Mouse (Mus musculus) kidney, embryonic 14.5 days (tissue): ENCODE measurements around the gene Scaf4. TPM values are rescaled to one million over a fixed set of nuclear protein-coding genes. Genes with fewer than 3 reads are reported as not detected.
"Not testable (repeated sequence)": the region's sequence is repeated elsewhere in the genome, so short reads cannot be mapped to it uniquely, and the experiment has no call there.

ENCODE experiments used
- ATAC-seq: fragments of 200-750 bp; cut with Nextera tagmentation; 2 replicates; pipeline ENCODE4 v1.8.0; 2017; ENCODE audit warnings: moderate number of reproducible peaks, mild to moderate bottlenecking, moderate TSS enrichment, moderate library complexity; ENCODE audit not compliant: low FRiP score, low TSS enrichment
- H3K27ac ChIP-seq: fragments of 300-500 bp; sonication (generic); 2 replicates; pipeline ENCODE4 v1.5.1; 2014; ENCODE audit warnings: low read depth, mild to moderate bottlenecking, low read length, moderate library complexity, mixed read lengths
- H3K27me3 ChIP-seq: fragments of 300-500 bp; sonication (generic); 2 replicates; pipeline ENCODE4 v1.6.1; 2014; ENCODE audit warnings: mild to moderate bottlenecking, low read length; ENCODE audit not compliant: control insufficient read depth, insufficient read depth
- H3K36me3 ChIP-seq: fragments of 300-500 bp; sonication (generic); 2 replicates; pipeline ENCODE4 v1.6.1; 2014; ENCODE audit warnings: low read length, mixed read lengths; ENCODE audit not compliant: control insufficient read depth, insufficient read depth
- H3K4me1 ChIP-seq: fragments of 300-500 bp; sonication (generic); 2 replicates; pipeline ENCODE4 v1.6.1; 2014; ENCODE audit warnings: low read length, mixed read lengths; ENCODE audit not compliant: control insufficient read depth, insufficient read depth
- H3K4me2 ChIP-seq: fragments of 300-500 bp; sonication (generic); replicated peaks from 2 replicates; pipeline ENCODE4 v1.6.1; 2014; ENCODE audit warnings: low read depth, mild to moderate bottlenecking, low read length
- H3K4me3 ChIP-seq: fragments of 300-500 bp; sonication (generic); 2 replicates; pipeline ENCODE4 v1.5.1; 2014; ENCODE audit warnings: mild to moderate bottlenecking, low read length
- H3K9ac ChIP-seq: fragments of 300-500 bp; sonication (generic); 2 replicates; pipeline ENCODE4 v1.6.1; 2014; ENCODE audit warnings: low read depth, mild to moderate bottlenecking, low read length, moderate library complexity
- H3K9me3 ChIP-seq: fragments of 300-500 bp; sonication (generic); 2 replicates; pipeline ENCODE4 v1.6.1; 2016; ENCODE audit warnings: low read length; ENCODE audit not compliant: control insufficient read depth
- WGBS: fragments of 180-500 bp; shearing (Covaris S2); extraction: QIAGEN DNeasy Blood & Tissue Kit; methylation state at CpG from one replicate; pipeline ENCODE4 v1.1.7; 2014; 5-methylcytosine and 5-hydroxymethylcytosine counted together
- polyA plus RNA-seq: library from polyadenylated mRNA; unstranded; fragments of >200 nt; fragmentation: Nextera tagmentation; extraction: Ambion mirVana; gene quantifications from 2 replicates; pipeline ENCODE4 v1.2.1, GENCODE M21; 2014

Gene Scaf4
- polyA plus RNA-seq, 1 experiment from 2014 or later: 37.0 TPM

DNA sequence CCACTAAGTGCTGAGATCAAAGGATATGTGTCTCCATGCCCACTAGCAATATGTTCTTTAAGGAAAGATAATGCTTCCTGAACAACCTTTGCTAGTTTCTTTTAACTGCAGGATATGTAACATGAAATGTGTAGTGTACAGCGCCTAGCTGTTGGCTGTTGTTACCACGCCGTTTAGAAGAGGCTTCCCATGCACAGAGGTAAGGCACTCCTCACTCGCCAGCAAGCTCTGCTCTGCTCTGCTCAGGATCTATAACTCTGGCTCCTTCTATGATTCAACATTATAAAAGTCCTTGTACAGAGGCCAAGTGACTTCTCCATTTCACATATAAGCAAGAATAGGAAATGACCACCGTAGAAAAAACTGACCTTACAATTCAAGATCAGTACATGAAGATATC is 24.7 kb downstream of the Scaf4 start:
- no peaks in the 10 kb centered on the region for H3K4me1 ChIP-seq
- no peak overlapping the region for H3K9ac ChIP-seq
- no peaks in the 10 kb centered on the region for H3K27me3 ChIP-seq
- no peak overlapping the region for H3K27ac ChIP-seq
- no peak overlapping the region for H3K4me3 ChIP-seq
- no peak for ATAC-seq
- no peaks in the 10 kb centered on the region for H3K9me3 ChIP-seq
- H3K36me3 ChIP-seq: peaks cover 59% of the 10 kb centered on the region
- H3K4me2 ChIP-seq: no peak overlapping the region
- WGBS: 93% methylated on average over 5 of the region's 5 CpGs

DNA sequence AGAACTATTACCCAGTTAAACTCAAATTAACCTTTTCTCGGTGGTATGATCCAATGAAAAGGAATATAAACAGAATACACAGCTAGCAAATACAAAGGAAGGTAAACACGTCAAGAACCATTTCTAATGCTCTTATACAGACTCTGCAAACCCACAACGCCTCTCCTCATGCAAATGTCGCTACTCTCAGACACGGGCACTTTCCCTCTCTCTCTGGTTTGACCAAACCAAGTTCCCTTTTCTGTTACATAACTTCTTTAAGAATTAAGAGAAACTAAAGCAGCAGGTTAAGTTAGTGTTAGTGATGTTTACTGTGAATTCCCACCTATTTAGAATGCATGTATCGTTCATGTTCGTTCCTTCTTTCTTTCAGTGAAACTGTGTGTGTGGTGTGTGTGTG is 25.4 kb downstream of the Scaf4 start:
- no peaks in the 10 kb centered on the region for H3K4me1 ChIP-seq
- no peaks in the 10 kb centered on the region for H3K27me3 ChIP-seq
- peaks cover 65% of the 10 kb centered on the region for H3K36me3 ChIP-seq
- H3K9me3 ChIP-seq: no peaks in the 10 kb centered on the region
- H3K4me3 ChIP-seq: no peak overlapping the region
- H3K9ac ChIP-seq: no peak overlapping the region
- no peak overlapping the region for H3K4me2 ChIP-seq
- H3K27ac ChIP-seq: no peak overlapping the region
- ATAC-seq: no peak
- 92% methylated on average over 7 of the region's 7 CpGs for WGBS

DNA sequence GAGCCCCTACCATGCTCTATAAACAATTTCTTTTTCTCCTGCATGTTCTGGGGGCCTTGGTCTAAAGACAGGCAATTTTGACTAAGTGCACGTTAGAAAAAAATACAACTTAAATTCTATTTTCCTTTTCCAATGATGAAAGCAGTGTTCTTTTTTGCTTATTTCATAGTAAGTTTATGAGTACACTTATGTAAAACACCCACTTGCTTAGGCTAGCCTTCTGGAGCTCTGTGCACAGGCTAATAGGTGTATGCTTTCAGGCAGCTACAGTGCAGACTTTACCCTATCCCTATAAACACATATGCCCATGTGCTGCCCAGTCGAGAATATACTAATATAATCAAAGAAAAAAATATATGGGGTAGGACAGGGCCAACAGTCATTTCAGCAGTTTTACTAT is 31.8 kb downstream of the Scaf4 start:
- H3K36me3 ChIP-seq: peaks cover 85% of the 10 kb centered on the region
- H3K4me2 ChIP-seq: no peak overlapping the region
- H3K27me3 ChIP-seq: no peaks in the 10 kb centered on the region
- no peak overlapping the region for H3K27ac ChIP-seq
- 92% methylated on average over 2 of the region's 2 CpGs for WGBS
- H3K4me3 ChIP-seq: no peak overlapping the region
- no peak overlapping the region for H3K9ac ChIP-seq
- H3K4me1 ChIP-seq: no peaks in the 10 kb centered on the region
- H3K9me3 ChIP-seq: no peaks in the 10 kb centered on the region
- no peak for ATAC-seq

DNA sequence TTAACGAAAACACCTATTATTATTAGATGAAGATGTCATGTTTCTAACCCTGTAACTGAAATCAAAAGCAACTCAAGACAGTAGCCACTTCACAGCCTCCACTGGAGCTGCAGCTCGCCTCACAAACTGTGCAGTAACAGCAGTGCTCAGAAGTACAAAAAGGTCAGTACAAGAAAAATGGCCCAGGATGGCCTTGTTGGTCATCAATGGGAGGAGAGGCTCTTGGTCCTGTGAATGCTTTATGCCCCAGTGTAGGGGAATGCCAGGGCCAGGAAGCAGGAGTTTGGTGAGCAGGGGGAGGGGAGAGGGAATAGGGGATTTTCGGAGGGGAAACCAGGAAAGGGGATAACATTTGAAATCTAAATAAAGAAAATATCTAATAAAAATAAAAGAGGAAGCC is 33.0 kb downstream of the Scaf4 start:
- not testable (repeated sequence) for H3K4me3 ChIP-seq, H3K9me3 ChIP-seq, H3K9ac ChIP-seq, H3K27me3 ChIP-seq, H3K27ac ChIP-seq, ATAC-seq, H3K4me1 ChIP-seq, H3K4me2 ChIP-seq
- WGBS: 86% methylated on average over 3 of the region's 3 CpGs
- peaks cover 84% of the 10 kb centered on the region for H3K36me3 ChIP-seq

DNA sequence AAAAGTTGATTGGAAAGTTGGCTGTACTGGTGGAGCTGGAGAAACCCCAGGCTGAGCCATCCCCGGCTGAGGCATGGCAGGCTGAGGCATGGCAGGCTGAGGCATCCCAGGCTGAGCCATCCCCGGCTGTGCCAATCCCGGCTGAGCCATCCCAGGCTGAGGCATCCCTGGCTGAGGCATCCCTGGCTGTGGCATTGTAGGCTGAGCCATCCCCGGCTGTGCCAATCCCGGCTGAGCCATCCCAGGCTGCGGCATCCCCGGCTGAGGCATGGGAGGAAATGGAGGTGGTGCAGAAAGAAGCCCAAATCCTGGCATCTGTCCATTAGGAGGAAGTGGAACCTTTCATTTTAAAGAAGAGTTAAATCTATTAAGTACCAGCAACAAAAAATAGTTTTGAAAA is 34.2 kb downstream of the Scaf4 start:
- Histone ChIP-seq H3K9me3 (no peaks in the 10 kb centered on the region), H3K27me3 (no peaks in the 10 kb centered on the region), H3K9ac (no peak overlapping the region), H3K27ac (no peak overlapping the region), H3K4me2 (no peak overlapping the region), H3K4me3 (no peak overlapping the region), H3K36me3 (peaks cover 89% of the 10 kb centered on the region), H3K4me1 (no peaks in the 10 kb centered on the region)
- ATAC-seq: no peak
- 93% methylated on average over 7 of the region's 7 CpGs for WGBS

DNA sequence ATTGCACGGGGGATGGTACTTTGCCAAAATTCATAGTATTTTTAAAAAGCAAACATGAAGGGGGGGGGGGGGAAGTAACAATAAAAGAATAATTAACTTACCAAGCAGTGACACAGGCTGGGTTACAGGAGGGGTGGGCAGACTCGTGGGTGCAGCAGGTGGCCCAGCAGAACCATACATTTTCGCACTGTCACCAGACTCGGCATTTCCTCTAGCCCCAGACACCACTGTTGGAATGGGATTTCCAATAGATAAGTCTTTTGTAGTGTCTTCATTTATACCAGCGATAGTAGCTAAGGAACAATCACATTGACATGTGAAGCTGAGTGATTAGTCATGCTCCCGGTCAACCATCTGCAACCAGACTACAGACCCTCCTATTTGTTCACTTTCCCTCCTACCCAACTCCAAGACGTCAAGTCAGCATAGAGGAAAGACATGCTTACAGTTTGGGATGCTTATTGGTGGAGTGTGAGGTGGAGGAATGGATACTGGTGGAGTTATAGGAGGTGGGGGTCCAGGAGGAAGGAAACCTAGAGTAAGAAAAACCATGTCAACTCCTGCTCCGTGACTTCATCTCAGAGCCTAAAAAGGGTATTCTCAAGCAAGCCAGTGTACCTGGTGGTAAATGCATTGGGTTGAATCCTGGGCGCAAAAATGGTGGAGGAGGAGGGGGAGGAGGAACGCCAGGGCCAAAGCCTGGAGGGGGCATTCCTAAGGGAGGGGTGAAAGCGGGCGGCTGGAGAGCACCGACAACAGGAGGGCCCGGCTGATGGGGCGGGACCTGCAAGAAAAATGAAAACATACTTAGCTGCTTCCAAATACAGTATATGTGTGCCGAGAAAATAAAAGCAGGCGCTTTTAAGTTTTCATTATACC is 41.6 kb downstream of the Scaf4 start:
- H3K36me3 ChIP-seq: peaks cover 92% of the 10 kb centered on the region
- H3K27ac ChIP-seq: no peak overlapping the region
- H3K9me3 ChIP-seq: no peaks in the 10 kb centered on the region
- no peak for ATAC-seq
- no peak overlapping the region for H3K4me2 ChIP-seq
- 86% methylated on average over 17 of the region's 17 CpGs for WGBS
- no peaks in the 10 kb centered on the region for H3K4me1 ChIP-seq
- H3K27me3 ChIP-seq: no peaks in the 10 kb centered on the region
- H3K9ac ChIP-seq: no peak overlapping the region
- H3K4me3 ChIP-seq: no peak overlapping the region

DNA sequence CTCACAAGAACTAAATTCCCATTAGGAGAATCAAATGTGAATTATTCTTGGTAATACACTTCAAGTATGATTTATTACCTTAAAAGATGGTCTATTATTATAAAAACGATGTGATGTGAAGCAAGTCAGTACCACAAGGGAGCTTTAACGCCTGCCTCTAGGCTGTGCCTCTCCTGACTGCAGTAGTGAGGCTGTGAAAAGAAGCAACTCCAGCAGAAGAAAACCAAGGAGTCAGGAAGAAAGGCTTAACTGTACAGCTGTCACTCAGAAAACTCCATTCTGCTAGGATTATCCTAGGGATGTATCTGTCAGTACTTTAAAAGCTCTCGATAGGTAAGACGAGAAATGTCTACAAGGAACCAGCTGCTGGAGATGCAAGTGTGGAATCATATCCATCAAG is 42.4 kb downstream of the Scaf4 start:
- Histone ChIP-seq H3K9ac (no peak overlapping the region), H3K4me3 (no peak overlapping the region), H3K27me3 (no peaks in the 10 kb centered on the region), H3K4me1 (no peaks in the 10 kb centered on the region), H3K36me3 (peaks cover 85% of the 10 kb centered on the region), H3K4me2 (no peak overlapping the region), H3K27ac (no peak overlapping the region), H3K9me3 (no peaks in the 10 kb centered on the region)
- WGBS: 86% methylated on average over 4 of the region's 4 CpGs
- no peak for ATAC-seq

DNA sequence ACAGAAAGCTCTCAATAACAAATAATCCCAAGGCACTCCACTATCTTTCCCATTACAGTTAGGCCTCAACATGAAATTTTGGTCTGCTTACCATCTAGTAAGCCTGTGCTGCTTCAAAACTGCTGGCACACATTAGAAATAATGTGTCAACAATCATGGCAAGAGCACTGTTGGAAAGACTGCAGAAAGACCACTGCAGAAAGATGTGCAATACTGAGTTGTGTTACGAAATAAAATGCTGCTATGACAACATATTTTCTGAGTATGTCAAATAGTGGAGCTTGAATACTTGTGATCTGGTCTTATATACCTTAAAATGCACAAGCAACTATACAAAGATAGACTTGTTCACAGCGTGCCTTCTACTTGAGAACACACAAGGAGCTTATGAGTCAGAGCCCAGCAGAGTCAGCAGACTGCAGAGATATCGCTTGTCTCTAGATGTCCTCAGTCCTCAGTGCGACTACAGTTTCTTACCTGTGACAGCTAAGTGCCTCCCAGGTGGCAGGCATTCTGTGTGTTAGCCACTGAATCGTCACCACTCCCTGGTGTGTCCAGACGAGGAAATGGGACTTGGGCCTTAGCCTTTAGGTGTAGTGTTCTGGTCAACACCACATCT is 45.1 kb downstream of the Scaf4 start:
- H3K27ac ChIP-seq: no peak overlapping the region
- no peak overlapping the region for H3K4me3 ChIP-seq
- WGBS: 89% methylated on average over 6 of the region's 6 CpGs
- no peak for ATAC-seq
- no peaks in the 10 kb centered on the region for H3K27me3 ChIP-seq
- H3K9ac ChIP-seq: no peak overlapping the region
- H3K36me3 ChIP-seq: peaks cover 68% of the 10 kb centered on the region
- H3K4me2 ChIP-seq: no peak overlapping the region
- H3K9me3 ChIP-seq: no peaks in the 10 kb centered on the region
- H3K4me1 ChIP-seq: no peaks in the 10 kb centered on the region

DNA sequence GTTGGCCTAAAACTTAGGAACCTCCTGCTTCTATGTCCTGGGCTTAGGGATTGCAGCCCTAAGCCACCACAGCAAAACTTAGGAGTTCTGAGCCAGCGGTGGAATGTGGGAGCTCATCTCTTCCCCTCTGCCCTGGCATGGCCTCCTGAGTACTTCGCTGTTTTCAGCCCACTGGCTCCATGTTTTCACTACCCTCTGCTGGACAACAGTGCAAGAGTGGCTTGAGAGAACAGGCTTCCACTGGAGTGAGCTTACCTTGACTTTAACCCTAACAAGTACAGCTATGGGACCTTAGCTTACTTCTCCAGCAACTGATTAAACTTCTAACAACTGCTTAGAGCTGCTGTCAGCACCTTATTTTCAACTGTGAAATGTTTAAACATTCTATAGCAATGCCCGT is 49.1 kb downstream of the Scaf4 start:
- Histone ChIP-seq H3K4me1 (no peaks in the 10 kb centered on the region), H3K4me2 (no peak overlapping the region), H3K36me3 (peaks cover 39% of the 10 kb centered on the region), H3K27me3 (no peaks in the 10 kb centered on the region), H3K9me3 (no peaks in the 10 kb centered on the region), H3K9ac (no peak overlapping the region), H3K27ac (no peak overlapping the region), H3K4me3 (no peak overlapping the region)
- WGBS: 80% methylated on average over 3 of the region's 3 CpGs
- ATAC-seq: no peak; the same call in 1 of the 2 replicates
